Mouse (Mus musculus) testis, postnatal 10 days (tissue): ENCODE results near the gene Bace1.
A peak's percentile ranks its signal among the peaks of the same experiment; 100 is the strongest.

Experiments used
- DNase-seq: peaks from one replicate; pipeline ENCODE4 v3.0.0; 2021; ENCODE audit warnings: low spot score

Gene Bace1

GRCm38 (mm10) chr9:45838434-45839138 lies at the start of gene Bace1:
Gene Bace1 (plus strand): TSS chr9:45838580.
- DNase-seq = peak; percentile 84

- no peak for DNase-seq
Observed at GRCm38 (mm10) chr9:45791456-45792142, 46.8 kb upstream of the Bace1 start.

DNA sequence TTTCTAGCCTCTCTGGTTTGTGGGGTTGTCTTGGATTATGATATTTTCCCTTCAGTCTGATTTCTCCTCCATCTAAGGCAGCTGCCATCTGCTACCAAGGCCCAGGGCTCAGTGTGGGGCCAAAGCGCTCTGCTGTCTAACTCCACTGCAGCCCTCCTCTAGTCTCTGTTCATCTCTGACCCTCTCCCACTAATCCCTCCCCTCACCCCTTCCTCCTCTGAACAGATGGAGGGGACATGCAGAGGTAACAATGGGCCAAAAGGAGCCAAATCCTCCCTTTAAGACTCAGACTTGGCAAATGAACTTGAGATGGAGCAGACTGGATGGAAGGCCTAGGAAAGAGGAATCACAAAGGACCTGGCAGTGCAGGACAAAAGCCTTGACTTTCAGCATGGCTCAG lies 46.1 kb upstream of the Bace1 start:
- no peak for DNase-seq

DNA sequence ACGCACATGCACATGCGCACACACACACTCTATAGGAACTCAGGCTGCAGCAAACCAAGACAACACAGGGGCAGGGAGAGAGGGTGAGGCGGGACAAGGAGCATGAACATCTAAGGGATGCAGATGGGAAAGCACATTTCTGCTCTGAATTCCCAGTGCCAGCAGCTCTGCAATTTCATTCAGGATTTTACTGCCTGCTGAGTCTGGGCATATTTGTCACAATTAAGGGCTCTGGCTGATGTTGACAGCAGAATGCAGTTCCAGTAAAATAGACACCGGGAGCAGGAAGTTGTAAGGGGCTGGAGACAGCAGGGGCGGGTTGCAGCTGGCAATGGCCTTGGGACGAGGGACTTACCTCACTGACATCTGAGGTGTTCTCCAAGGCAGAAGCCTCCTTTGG lies 44.7 kb upstream of the Bace1 start:
- DNase-seq = no peak

GRCm38 (mm10) chr9:45795722-45796121 lies 42.7 kb upstream of the Bace1 start:
- DNase-seq = no peak

- no peak for DNase-seq
Observed at GRCm38 (mm10) chr9:45797271-45797670, 41.1 kb upstream of the Bace1 start.

DNA sequence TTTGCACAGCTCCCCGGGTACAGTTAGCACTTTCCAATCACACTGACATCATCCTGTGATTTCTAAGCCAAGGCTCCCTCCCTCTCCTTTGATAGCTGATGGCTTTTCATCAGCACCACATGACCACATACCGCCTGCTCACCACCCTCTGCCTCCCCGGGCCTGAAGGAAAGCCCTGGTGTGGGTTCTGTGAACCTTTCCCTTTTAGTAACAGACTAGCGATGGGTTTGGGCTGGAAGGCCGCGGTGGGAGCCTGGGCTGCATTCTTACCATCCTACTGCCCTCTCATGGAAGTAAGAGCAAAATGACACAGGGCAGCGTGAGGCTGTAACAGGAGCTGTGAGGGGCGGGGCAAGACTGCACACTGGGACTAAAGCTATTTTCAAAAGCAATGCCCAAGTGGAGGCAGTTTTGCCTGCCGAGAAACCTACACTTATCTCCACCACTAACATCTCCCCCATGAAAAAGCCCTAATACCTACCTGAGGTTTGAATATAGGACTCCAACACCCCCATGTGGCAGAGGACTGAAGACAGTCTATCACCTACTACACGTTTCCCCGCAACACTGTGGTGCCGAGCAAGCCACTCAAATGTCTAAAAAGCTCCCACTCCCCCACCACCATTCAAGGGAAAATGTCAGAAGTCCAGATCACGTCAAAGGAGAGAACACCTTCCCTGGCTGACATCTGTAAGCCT lies 39.8 kb upstream of the Bace1 start:
- DNase-seq = peak; percentile 56

- DNase-seq = no peak
Observed at GRCm38 (mm10) chr9:45799402-45799801, 39.0 kb upstream of the Bace1 start.

DNA sequence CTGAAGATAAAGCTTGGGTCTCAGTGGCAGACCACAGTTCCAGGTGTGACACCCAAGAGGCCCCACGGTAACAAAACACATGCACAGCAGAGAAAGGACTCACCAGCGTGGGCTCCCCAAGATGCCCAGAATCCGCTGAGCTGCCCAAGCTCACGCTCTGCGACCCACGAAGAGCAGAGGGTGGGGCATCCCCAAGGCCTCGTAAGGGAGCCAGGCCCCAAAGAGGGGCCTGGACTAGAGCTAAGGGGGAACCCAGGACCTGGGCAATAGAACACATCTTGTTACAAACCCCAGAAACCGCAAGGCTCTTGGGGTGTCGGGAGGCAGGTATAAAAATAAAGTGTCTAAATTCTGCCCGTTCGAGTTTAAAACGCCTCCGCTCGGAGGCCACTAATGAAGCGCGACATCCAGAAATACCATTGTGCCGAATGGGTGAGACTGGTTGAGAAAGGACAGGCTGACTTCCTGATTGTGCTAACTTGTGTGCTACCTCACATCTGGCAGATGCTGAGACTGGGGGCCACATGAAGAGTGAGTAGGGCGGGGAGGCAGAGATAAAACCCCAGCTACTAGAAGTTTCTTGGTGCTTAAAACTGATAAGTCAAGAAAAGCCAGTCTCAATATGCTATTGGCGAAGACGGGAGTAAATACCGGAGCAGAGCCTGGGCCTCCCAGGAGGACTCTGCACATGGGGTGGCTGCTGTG lies 35.2 kb upstream of the Bace1 start:
- no peak for DNase-seq

DNA sequence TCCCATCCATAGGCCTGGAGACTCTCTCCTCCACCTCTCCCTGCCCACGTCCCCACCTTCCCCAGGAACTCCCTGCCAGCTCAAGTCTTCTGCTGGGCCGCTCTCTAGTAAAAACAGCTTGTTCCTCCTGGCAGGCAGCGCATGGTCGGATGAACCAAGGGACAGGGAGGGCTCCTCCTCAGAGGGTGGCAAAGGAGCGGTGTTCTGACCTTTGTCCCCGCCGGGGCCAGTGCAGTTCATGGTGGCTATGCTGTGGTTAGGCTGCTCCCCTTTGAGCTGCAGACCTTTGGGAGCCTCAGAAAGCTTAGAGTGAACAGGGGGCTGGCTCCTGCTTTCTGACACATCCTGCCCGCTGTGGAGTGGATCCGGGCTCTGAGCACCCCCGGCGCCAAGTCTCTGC lies 31.5 kb upstream of the Bace1 start:
- DNase-seq = no peak

- DNase-seq = no peak
Observed at GRCm38 (mm10) chr9:45807337-45807736, 31.0 kb upstream of the Bace1 start.

DNA sequence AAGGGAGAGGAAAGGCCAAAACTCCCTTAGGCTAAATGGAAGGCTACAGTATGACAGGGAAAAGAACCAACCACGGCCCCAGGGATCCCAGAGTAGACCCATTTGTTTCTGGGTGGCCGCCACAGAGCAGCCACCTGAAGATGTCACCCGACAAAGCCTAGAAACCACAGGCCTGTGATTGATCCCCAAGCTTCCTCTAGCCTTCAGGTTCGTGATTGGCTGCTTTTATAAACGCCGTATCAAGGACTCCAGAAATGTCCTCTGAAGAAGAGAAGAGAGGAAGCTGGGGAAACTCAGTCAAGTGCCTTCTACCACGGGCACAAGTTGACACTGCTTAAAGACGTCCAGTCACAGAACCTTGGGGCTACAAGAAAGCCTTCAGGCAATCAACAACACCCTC lies 30.6 kb upstream of the Bace1 start:
- no peak for DNase-seq

DNA sequence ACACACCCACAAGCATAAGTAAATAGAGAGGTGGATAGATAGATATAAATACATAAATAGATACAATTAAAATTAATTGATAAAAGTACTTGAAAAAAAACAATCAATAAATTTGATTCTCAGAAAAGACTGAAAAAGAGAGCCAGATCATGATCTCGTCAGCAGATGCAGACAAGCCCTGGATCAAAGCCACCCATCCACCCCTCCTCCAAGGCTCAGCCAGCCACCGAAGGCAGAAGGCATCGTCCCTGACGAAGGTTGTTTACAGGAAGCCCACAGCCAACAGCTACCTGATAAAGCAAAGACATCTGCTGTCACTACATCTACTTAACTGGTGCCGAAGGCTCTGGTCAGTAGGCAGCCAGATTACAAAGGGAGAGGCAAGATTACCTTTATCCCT lies 26.4 kb upstream of the Bace1 start:
- DNase-seq = no peak

GRCm38 (mm10) chr9:45815113-45815512 lies 23.3 kb upstream of the Bace1 start:
- no peak for DNase-seq

GRCm38 (mm10) chr9:45815525-45815924 lies 22.9 kb upstream of the Bace1 start:
- no peak for DNase-seq

GRCm38 (mm10) chr9:45818406-45819011 lies 19.9 kb upstream of the Bace1 start:
- DNase-seq = no peak

DNA sequence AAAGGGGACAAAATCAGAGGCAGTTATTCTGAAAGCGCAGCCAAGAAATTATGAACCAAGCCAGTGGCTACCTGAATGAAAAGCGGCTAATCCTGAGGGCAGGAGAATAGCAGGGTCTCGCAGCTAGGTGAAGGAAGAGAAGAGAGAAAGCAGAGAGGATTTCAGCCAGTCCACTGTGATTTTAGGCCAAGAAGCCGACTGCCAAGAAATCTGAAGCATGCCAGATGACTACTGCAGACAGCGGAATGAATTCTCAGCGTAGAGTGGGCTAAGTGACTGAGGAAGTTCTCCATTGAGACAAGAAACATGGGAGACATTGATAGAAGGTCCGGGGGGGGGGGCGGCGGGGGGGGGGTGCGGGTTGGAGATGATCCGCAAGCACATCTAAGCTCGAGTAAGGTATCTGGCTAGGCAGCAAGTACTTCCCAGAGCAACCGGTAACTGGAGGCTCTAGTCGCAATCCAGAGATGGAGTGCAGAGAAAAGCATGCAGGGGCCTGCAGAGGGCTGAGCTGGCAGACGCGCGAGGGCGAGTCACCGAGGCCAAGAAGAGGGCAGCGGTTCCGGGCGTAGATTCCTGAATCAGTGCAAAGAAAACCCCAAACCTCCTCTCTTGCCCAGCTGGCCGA lies 10.6 kb upstream of the Bace1 start:
- peak; percentile 63 for DNase-seq

DNA sequence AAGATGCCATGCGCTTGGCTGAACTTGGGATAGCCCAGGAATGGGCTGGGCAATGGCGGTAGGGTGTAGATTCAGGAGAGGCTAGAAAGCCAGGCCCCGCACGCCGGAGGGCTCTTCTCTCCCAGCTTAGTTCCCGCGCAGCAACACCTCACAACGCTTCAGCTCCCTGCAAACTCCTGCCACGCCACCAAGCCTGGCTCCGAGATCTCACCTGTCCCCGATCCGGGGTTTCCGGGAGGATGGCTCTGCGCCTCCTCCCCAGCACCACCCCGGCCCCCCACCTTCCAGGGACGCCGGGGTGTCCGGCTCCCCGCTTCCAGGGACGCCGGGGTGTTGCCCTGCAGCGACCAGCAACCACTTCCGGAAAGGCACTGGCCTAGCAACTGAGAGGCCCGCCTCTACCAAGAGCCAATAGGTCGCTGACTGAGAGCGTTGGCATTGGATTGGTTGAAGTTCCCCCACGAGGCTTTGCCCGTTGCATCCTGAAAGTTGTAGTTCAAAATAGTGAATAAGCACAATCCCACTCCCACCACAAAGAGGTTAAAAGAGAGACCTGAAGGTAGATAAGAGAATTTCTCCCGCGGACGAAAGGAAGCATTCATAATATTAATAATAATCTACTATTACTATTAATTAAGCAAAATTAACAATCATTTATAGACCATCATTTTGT lies 10.0 kb upstream of the Bace1 start, which contains the start of gene Cep164:
Gene Cep164, minus strand, starts transcription at position 401 of the 673 bp plus-strand sequence.
- peak; percentile 82 for DNase-seq

GRCm38 (mm10) chr9:45829107-45829506 lies 9.3 kb upstream of the Bace1 start:
- DNase-seq = peak; percentile 81

GRCm38 (mm10) chr9:45832898-45833297 lies 5.5 kb upstream of the Bace1 start:
- no peak for DNase-seq

GRCm38 (mm10) chr9:45833461-45833860 lies 4.9 kb upstream of the Bace1 start:
- no peak for DNase-seq
